Mouse (Mus musculus): Measurements from ENCODE around the gene Tom1.

DNA sequence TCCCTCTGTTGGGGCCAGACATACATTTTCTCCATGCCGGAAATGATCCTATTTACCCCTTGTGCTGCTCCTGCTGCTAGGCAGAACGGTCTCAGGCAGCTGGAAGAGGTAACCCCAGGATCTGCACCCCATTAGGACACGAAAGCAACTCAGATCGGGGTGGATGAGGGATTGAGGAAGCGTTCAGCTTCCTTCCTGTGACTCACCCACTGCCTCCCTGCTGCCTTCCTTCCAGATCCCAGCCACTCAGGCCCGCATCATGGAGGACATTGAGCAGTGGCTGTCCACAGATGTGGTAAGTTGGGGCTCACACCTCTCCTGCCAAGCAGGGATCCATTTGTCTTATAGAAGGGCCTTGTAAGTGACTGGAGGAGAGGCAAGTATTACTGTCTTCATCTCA, 33.8 kb downstream of the Tom1 start:
- TF ChIP-seq POLR2A (IDR thresholded peaks at IDR 0.05; ENCODE audit: insufficient read length, low read depth) = no peak
- no peak for TF ChIP-seq TCF12 (IDR thresholded peaks at IDR 0.05; ENCODE audit: insufficient read depth, poor library complexity, severe bottlenecking)
- no peak for TF ChIP-seq MAX (IDR thresholded peaks at IDR 0.05; ENCODE audit: low read depth)
- TF ChIP-seq POLR2AphosphoS2 (IDR thresholded peaks at IDR 0.05; ENCODE audit: insufficient read length, low read depth) = no peak
- no peak for TF ChIP-seq CEBPB (IDR thresholded peaks at IDR 0.05; ENCODE audit: insufficient read depth, poor library complexity, severe bottlenecking)
- no peak for TF ChIP-seq MYOG (IDR thresholded peaks at IDR 0.05; ENCODE audit: control insufficient read depth in 1 of 3, insufficient read depth in 1 of 3, insufficient read length in 2 of 3, low read depth in 2 of 3)
- no peak for TF ChIP-seq USF1 (IDR thresholded peaks at IDR 0.05; ENCODE audit: low read depth)
- TF ChIP-seq MYOD1 (IDR thresholded peaks at IDR 0.05; ENCODE audit: control insufficient read depth in 1 of 3, insufficient read length in 2 of 3, low read depth in 2 of 3) = no peak
- TF ChIP-seq E2F4 (IDR thresholded peaks at IDR 0.05; ENCODE audit: insufficient read depth) = no peak
